Mouse (Mus musculus): ENCODE results near the gene Prr27. TPM values are rescaled to one million over a fixed set of nuclear protein-coding genes. Genes with fewer than 3 reads are reported as not detected.

Gene Prr27
- polyA plus RNA-seq, 1 experiment from 2014 or later = not detected

Other genes starting within 250 kb of the Prr27 start
- not detected in 2 replicates for gene Sult1e1, start 234.1 kb upstream of the Prr27 start, polyA plus RNA-seq (2015; fragmentation: Nextera tagmentation; extraction: Ambion mirVana)
- gene Csn1s1, start 159.5 kb upstream of the Prr27 start, polyA plus RNA-seq (2015; fragmentation: Nextera tagmentation; extraction: Ambion mirVana) = not detected in 2 replicates
- gene Csn2, start 126.1 kb upstream of the Prr27 start, polyA plus RNA-seq (2015; fragmentation: Nextera tagmentation; extraction: Ambion mirVana) = 0.11 and 0.75 TPM in 2 replicates
- gene Csn1s2a, start 51.1 kb upstream of the Prr27 start, polyA plus RNA-seq (2015; fragmentation: Nextera tagmentation; extraction: Ambion mirVana) = not detected in 2 replicates
- not detected in 2 replicates for gene Csn1s2b, start 17.6 kb upstream of the Prr27 start, polyA plus RNA-seq (2015; fragmentation: Nextera tagmentation; extraction: Ambion mirVana)
- not detected in 2 replicates for gene Odam, start 59.3 kb downstream of the Prr27 start, polyA plus RNA-seq (2015; fragmentation: Nextera tagmentation; extraction: Ambion mirVana)
- gene Csn3, start 99.9 kb downstream of the Prr27 start, polyA plus RNA-seq (2015; fragmentation: Nextera tagmentation; extraction: Ambion mirVana) = 0.30 TPM in 1 of 2 replicates, not detected in the other
- gene 2310003L06Rik, start 143.8 kb downstream of the Prr27 start, polyA plus RNA-seq (2015; fragmentation: Nextera tagmentation; extraction: Ambion mirVana) = not detected in 2 replicates
- gene Gm28434, start 143.8 kb downstream of the Prr27 start, polyA plus RNA-seq (2015; fragmentation: Nextera tagmentation; extraction: Ambion mirVana) = not detected in 2 replicates
- gene Cabs1, start 153.8 kb downstream of the Prr27 start, polyA plus RNA-seq (2015; fragmentation: Nextera tagmentation; extraction: Ambion mirVana) = not detected in 2 replicates
- gene Smr3a, start 176.9 kb downstream of the Prr27 start, polyA plus RNA-seq (2015; fragmentation: Nextera tagmentation; extraction: Ambion mirVana) = not detected in 2 replicates

Data from heart, embryonic 16.5 days (tissue).